Mouse (Mus musculus): ENCODE results near the gene Krtap4-1.

- no peak for TF ChIP-seq EP300 (IDR thresholded peaks at IDR 0.05; ENCODE audit: low read depth in 1 of 2, low read length in 2 of 2)
- TF ChIP-seq USF1 (IDR thresholded peaks at IDR 0.05; ENCODE audit: low read depth, low read length): no peak
- no peak for TF ChIP-seq TCF12 (IDR thresholded peaks at IDR 0.05; ENCODE audit: low read depth, low read length)
- no peak for TF ChIP-seq NELFE (IDR thresholded peaks at IDR 0.05; ENCODE audit: low read depth, low read length)
- no peak for TF ChIP-seq RAD21 (IDR thresholded peaks at IDR 0.05; ENCODE audit: low read depth, low read length)
- TF ChIP-seq MYC (IDR thresholded peaks at IDR 0.05; ENCODE audit: low read depth, low read length): no peak
- no peak for TF ChIP-seq POLR2A (IDR thresholded peaks at IDR 0.05; ENCODE audit: control insufficient read depth in 1 of 2, insufficient read depth in 1 of 2, low read depth in 1 of 2, low read length in 2 of 2, poor library complexity in 1 of 2)
- no peak for TF ChIP-seq POLR2AphosphoS5 (IDR thresholded peaks at IDR 0.05; ENCODE audit: borderline replicate concordance, low read depth, low read length)
- TF ChIP-seq RCOR1 (IDR thresholded peaks at IDR 0.05; ENCODE audit: low read depth, low read length): no peak
- TF ChIP-seq CTCF (IDR thresholded peaks at IDR 0.05 in 2 of 3, conservative IDR thresholded peaks at IDR 0.05 in 1 of 3; ENCODE audit: control insufficient read depth in 1 of 3, insufficient read depth in 1 of 3, low read depth in 2 of 3, low read length in 3 of 3, poor library complexity in 1 of 3, severe bottlenecking in 1 of 3): no peak
- no peak for TF ChIP-seq CHD1 (IDR thresholded peaks at IDR 0.05; ENCODE audit: low read depth, low read length)
- no peak for TF ChIP-seq MXI1 (IDR thresholded peaks at IDR 0.05; ENCODE audit: low read depth, low read length)
Measured at GRCm38 (mm10) chr11:99637086-99637485, 9.0 kb upstream of the Krtap4-1 start.

Data from MEL (cell line).